Mouse (Mus musculus): ENCODE measurements around the gene 4930564D02Rik.

DNA sequence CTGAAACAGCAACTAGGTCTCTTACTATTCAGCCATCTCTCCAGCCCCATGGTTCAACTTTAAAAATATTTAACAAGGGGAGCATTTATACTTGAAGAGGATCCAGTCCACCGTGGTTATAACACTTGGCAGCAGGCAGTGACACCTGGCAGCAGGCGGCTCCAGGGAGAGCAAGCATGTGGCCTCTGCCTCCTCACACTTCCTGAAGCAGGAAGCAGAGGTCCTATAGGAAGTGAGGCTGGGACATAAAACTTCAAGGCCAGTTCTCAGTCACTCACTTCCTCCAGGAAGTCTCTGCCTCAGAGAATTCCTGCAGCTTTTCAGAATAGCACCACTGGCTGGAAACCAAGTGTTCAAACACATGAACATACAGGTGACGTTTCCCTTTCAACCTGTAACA, 20.7 kb downstream of the 4930564D02Rik start:
- TF ChIP-seq POLR2A (IDR thresholded peaks at IDR 0.05; ENCODE audit: low read depth, low read length) (no peak), CTCF (conservative IDR thresholded peaks at IDR 0.05; ENCODE audit: insufficient read depth, insufficient read length, low read depth, low read length) (no peak)

Measured in kidney, adult 2 months (tissue).